Mouse (Mus musculus) midbrain, embryonic 15.5 days (tissue): Measurements from ENCODE around the gene Top2a. TPM values are rescaled to one million over a fixed set of nuclear protein-coding genes. Genes with fewer than 3 reads are reported as not detected.

ENCODE experiments used
- ATAC-seq: fragments of 200-750 bp; cut with Nextera tagmentation; replicated peaks from 2 replicates; pipeline ENCODE4 v1.8.0; 2017; ENCODE audit warnings: moderate TSS enrichment
- H3K27ac ChIP-seq: fragments of 300-500 bp; sonication (generic); 2 replicates; pipeline ENCODE4 v1.5.1; 2015; ENCODE audit warnings: mild to moderate bottlenecking, inconsistent platforms
- H3K27me3 ChIP-seq: fragments of 300-500 bp; sonication (generic); replicated peaks from 2 replicates; pipeline ENCODE4 v1.6.1; 2015; ENCODE audit warnings: inconsistent platforms
- H3K36me3 ChIP-seq: fragments of 300-500 bp; sonication (generic); replicated peaks from 2 replicates; pipeline ENCODE4 v1.6.1; 2015; ENCODE audit warnings: inconsistent platforms
- H3K4me1 ChIP-seq: fragments of 300-500 bp; sonication (generic); 2 replicates; pipeline ENCODE4 v1.6.1; 2015; ENCODE audit warnings: inconsistent platforms
- H3K4me2 ChIP-seq: fragments of 300-500 bp; sonication (generic); 2 replicates; pipeline ENCODE4 v1.6.1; 2015; ENCODE audit warnings: inconsistent platforms, mild to moderate bottlenecking, moderate library complexity
- H3K4me3 ChIP-seq: fragments of 300-500 bp; sonication (generic); 2 replicates; pipeline ENCODE4 v1.5.1; 2015; ENCODE audit warnings: mild to moderate bottlenecking, inconsistent platforms
- H3K9ac ChIP-seq: fragments of 300-500 bp; sonication (generic); 2 replicates; pipeline ENCODE4 v1.6.1; 2015; ENCODE audit warnings: mild to moderate bottlenecking, inconsistent platforms
- H3K9me3 ChIP-seq: fragments of 300-500 bp; sonication (generic); 2 replicates; pipeline ENCODE4 v1.6.1; 2016; ENCODE audit warnings: inconsistent platforms
- WGBS: fragments of 180-500 bp; shearing (Covaris S2); methylation state at CpG from one replicate; pipeline ENCODE4 v1.1.7; 2015; ENCODE audit warnings: mixed read lengths; 5-methylcytosine and 5-hydroxymethylcytosine counted together
- polyA plus RNA-seq: library from polyadenylated mRNA; unstranded; fragments of >200 nt; fragmentation: Nextera tagmentation; extraction: Ambion mirVana; gene quantifications from 2 replicates; pipeline ENCODE4 v1.2.1, GENCODE M21; 2015

Top2a gene
- polyA plus RNA-seq, 1 experiment from 2014 or later, result 31.8 TPM

DNA sequence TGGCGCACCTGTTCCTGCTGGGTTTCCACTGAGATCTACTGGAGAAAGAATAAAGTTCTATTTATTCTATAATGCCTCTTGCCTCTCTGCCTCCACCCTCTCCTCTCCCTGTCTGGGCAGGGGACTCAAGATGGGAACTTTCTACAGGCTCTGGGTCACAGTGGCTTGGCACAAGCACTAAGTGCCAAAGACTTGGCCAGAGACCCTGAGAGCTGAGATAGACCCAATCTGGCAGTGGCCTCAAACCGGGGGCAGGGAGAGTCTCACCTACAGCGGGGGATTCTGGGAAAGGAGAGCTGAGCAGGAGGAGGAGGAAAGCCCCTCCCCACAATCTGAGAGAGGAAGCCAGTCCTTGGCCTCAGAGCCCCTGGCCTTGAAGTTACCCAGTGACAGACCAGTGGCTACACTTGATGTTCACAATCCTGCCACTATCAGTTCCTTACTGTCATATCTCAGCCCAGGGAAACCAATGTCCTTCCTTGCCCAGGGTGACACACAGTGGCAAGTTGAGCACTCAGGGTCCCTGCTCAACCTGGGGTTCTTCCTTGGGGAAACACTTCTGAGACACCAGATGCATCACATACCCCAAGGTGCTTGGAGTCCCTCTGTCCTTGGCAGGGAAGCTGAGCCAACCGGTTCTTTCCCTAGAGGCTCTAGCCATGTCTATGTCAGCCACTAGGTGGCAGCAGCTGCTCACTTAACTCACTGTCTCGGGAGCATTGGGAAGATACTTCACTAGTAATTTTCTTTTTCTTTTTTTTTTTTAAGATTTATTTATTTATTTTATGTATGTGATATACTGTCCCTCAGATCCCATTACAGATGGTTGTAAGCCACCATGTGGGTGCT lies 48.9 kb downstream of the Top2a start:
- H3K4me3 ChIP-seq, result no peak overlapping the region
- WGBS, result 45% methylated on average over 5 of the region's 5 CpGs
- no peaks in the 10 kb centered on the region for H3K36me3 ChIP-seq
- ATAC-seq, result no peak
- H3K4me1 ChIP-seq, result peaks cover 16% of the 10 kb centered on the region
- H3K4me2 ChIP-seq, result no peak overlapping the region
- H3K9ac ChIP-seq, result no peak overlapping the region
- no peaks in the 10 kb centered on the region for H3K27me3 ChIP-seq
- H3K9me3 ChIP-seq, result no peaks in the 10 kb centered on the region
- H3K27ac ChIP-seq, result no peak overlapping the region

DNA sequence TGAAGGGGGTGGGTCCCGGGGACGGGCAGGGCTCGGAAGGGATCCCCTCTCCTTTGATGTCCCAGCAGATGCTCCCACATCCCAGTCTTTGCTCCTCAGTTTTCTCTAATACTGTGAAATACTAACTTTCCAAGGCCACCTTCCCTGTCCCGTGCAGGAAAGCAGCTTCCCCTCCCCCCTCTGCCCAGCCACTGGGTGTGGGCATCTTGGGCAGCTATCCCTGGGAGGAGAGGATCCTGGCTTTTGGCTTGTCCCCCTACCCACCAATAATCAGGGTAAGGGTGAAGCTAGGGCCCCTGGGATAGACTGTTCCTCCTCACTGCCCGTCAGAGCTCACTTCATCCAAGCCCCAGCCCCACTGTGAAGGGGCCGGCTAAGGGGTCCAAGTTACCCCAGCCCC lies 49.8 kb downstream of the Top2a start:
- WGBS, result 73% methylated on average over 6 of the region's 6 CpGs
- no peaks in the 10 kb centered on the region for H3K27me3 ChIP-seq
- no peak overlapping the region for H3K27ac ChIP-seq
- no peaks in the 10 kb centered on the region for H3K36me3 ChIP-seq
- no peak for ATAC-seq
- no peak overlapping the region for H3K4me3 ChIP-seq
- H3K9me3 ChIP-seq, result no peaks in the 10 kb centered on the region
- peaks cover 25% of the 10 kb centered on the region for H3K4me1 ChIP-seq
- H3K4me2 ChIP-seq, result no peak overlapping the region
- no peak overlapping the region for H3K9ac ChIP-seq

DNA sequence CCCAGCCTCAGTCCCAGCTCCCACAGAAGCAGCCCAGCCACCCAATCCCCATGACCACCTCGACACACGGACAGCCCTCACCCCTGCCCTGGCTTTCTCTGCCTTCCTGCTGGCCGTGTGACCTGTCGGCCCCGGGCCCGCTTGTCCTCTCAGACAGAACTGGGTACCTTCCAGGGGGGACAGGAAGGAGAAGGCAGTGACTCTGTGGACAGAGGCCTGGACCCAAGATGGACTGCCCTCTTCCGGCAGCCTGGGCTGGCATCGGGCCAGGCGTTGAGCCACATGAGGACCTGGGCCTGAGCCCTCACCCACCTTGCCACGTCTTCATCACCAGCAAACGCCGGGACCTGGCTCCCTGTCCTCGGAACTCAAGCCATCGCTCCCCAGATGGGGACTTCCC lies 50.4 kb downstream of the Top2a start:
- H3K36me3 ChIP-seq, result no peaks in the 10 kb centered on the region
- no peak overlapping the region for H3K9ac ChIP-seq
- no peak overlapping the region for H3K4me2 ChIP-seq
- H3K27me3 ChIP-seq, result no peaks in the 10 kb centered on the region
- no peaks in the 10 kb centered on the region for H3K9me3 ChIP-seq
- peaks cover 31% of the 10 kb centered on the region for H3K4me1 ChIP-seq
- H3K4me3 ChIP-seq, result no peak overlapping the region
- H3K27ac ChIP-seq, result no peak overlapping the region
- ATAC-seq, result no peak
- 88% methylated on average over 14 of the region's 14 CpGs for WGBS

DNA sequence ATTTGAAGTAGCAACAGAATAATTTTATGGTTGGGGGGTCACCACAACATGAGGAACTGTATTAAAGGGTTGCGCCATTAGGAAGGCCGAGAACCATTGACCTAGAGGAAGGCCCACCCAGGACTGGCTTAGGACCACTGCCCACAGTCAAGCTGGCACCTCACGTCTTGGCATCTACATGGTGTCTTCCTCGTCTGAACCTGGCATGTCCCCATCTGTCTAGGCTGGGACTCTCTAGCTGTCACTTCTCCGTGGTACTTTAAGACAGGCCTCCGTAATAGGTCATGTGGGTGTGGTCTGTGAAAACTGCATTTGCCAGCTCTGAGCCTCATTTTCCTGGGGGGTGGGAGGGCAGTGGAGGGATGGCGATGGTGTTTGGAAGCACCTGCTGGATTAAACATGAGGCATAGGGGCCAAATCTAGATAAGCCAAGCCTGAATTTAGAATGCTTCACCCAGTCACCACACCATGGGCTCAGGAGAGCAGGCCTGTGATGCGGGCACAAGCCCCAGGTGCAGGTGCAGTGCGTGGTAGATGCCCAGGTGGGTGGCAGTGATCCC lies 51.1 kb downstream of the Top2a start:
- H3K27ac ChIP-seq, result no peak overlapping the region
- no peaks in the 10 kb centered on the region for H3K27me3 ChIP-seq
- H3K9ac ChIP-seq, result no peak overlapping the region
- ATAC-seq, result no peak
- H3K4me1 ChIP-seq, result peaks cover 38% of the 10 kb centered on the region
- no peak overlapping the region for H3K4me2 ChIP-seq
- no peaks in the 10 kb centered on the region for H3K9me3 ChIP-seq
- 90% methylated on average over 9 of the region's 9 CpGs for WGBS
- H3K36me3 ChIP-seq, result no peaks in the 10 kb centered on the region
- no peak overlapping the region for H3K4me3 ChIP-seq

DNA sequence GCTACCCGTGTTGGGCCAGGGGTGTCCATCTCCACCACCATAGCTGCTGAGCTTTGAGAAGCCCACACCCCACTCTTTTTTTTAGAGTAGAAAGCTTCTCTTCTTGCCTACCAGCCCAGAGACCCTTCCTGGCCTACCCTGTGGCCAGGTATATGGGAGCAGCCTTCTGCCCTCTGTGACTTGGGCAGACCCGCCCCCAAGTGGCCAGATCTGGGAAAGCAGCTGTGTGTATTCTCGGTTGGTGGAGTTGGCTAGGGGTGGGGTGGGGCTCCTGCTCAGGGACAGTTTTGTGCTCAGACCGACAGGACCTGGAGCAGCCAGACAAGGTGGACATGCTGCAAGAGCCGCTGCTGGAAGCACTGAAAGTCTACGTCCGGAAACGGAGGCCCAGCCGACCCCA lies 51.8 kb downstream of the Top2a start:
- 55% methylated on average over 9 of the region's 9 CpGs for WGBS
- Histone ChIP-seq H3K4me1 (peaks cover 45% of the 10 kb centered on the region), H3K4me2 (no peak overlapping the region), H3K4me3 (no peak overlapping the region), H3K27me3 (no peaks in the 10 kb centered on the region), H3K9me3 (no peaks in the 10 kb centered on the region), H3K36me3 (no peaks in the 10 kb centered on the region), H3K9ac (no peak overlapping the region), H3K27ac (no peak overlapping the region)
- no peak for ATAC-seq

DNA sequence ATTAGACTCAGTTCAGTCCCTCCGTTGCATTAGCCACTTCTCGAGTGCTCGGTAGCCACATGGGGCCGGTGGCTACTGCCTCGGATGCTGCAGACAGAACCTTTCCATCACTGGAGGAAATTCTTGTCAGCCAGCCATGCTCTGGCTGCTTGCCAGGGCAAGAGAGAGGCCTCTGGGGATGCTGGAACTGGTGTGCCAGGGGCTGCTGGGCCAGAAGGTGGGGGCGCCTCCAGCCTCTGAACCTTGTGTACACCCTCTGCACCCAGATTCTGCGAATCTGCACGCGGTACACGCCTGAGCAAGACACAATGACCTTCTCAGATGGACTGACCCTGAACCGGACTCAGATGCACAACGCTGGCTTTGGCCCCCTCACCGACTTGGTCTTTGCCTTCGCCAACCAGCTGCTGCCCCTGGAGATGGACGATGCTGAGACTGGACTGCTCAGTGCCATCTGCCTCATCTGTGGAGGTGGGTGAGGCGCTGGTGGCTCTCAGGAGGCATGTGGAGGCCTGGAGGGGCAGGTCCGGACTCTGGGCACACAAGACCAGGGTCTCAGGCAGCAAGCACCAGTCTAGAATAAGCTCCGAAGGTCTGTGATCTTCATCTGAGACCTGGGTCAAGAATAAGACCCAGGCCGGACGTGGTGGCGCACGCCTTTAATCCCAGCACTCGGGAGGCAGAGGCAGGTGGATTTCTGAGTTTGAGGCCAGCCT lies 52.5 kb downstream of the Top2a start:
- Histone ChIP-seq H3K27ac (peak overlapping the region; percentile 73; the same call in 1 of the 2 replicates), H3K36me3 (no peaks in the 10 kb centered on the region), H3K4me1 (peaks cover 52% of the 10 kb centered on the region), H3K9ac (no peak overlapping the region), H3K9me3 (no peaks in the 10 kb centered on the region), H3K4me2 (no peak overlapping the region), H3K27me3 (no peaks in the 10 kb centered on the region), H3K4me3 (no peak overlapping the region)
- 58% methylated on average over 23 of the region's 23 CpGs for whole genome bisulfite sequencing
- ATAC-seq, result no peak

DNA sequence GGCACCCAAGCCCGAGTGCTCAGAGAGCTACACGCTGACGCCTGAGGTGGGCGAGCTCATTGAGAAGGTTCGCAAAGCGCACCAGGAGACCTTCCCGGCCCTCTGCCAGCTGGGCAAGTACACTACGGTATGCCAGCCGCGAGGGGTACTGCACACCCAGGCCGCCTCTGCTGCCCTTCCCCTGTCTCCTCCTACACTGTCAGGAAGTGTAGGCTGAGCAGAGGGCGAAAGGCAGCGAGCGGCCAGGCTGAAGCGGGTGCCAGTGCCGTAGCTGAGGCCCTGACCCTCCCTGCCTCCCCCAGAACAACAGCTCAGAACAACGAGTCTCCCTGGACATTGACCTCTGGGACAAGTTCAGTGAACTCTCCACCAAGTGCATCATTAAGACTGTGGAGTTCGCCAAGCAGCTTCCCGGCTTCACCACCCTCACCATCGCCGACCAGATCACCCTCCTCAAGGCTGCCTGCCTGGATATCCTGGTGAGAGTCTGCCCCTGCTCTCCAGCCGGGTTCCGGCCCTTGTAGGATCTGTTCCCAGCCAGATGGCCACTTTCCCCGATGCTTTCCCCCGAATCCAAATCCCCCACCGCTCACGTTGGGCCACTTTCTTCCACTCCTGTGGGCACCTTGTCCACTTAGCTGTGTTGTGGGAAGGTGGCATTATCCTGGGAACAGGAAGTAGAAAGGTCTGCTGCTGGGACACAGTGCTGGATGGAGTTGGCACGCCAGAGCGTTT lies 53.6 kb downstream of the Top2a start:
- H3K9ac ChIP-seq, result no peak overlapping the region
- H3K9me3 ChIP-seq, result no peaks in the 10 kb centered on the region
- 61% methylated on average over 29 of the region's 29 CpGs for WGBS
- H3K27me3 ChIP-seq, result no peaks in the 10 kb centered on the region
- no peak for ATAC-seq
- no peak overlapping the region for H3K4me2 ChIP-seq
- H3K4me1 ChIP-seq, result peaks cover 63% of the 10 kb centered on the region
- H3K36me3 ChIP-seq, result no peaks in the 10 kb centered on the region
- H3K4me3 ChIP-seq, result no peak overlapping the region
- peak overlapping the region; percentile 73 for H3K27ac ChIP-seq

DNA sequence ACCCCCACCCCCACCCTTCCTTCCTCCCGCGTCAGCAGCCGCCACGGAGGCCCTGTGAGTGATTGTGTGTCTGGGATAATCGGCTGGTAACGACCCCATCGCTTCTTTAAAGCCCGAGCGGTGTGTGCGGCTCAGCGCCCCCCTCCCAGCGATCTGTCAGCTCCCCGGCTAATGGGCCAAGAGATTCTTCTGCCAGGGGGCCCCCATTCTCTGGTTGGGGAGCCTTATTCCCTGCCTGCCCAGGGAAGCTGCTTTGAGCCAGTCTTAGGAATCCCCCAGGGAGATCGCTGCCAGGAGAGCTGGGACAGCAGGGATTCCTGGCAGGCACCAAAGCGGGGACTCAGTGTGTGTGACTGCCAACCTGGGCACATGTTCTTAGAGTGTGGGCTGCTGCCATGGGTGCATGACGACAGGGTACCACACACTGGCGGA lies 54.5 kb downstream of the Top2a start:
- Histone ChIP-seq H3K27ac (peak overlapping the region; percentile 73), H3K9me3 (no peaks in the 10 kb centered on the region), H3K36me3 (no peaks in the 10 kb centered on the region), H3K4me3 (no peak overlapping the region), H3K4me1 (peaks cover 72% of the 10 kb centered on the region), H3K9ac (0 out of 2 replicates have a peak overlapping the region, but pooled peaks have one; percentile 13), H3K4me2 (peak overlapping the region; percentile 37), H3K27me3 (no peaks in the 10 kb centered on the region)
- peak; percentile 43 for ATAC-seq
- WGBS, result 12% methylated on average over 15 of the region's 17 CpGs

DNA sequence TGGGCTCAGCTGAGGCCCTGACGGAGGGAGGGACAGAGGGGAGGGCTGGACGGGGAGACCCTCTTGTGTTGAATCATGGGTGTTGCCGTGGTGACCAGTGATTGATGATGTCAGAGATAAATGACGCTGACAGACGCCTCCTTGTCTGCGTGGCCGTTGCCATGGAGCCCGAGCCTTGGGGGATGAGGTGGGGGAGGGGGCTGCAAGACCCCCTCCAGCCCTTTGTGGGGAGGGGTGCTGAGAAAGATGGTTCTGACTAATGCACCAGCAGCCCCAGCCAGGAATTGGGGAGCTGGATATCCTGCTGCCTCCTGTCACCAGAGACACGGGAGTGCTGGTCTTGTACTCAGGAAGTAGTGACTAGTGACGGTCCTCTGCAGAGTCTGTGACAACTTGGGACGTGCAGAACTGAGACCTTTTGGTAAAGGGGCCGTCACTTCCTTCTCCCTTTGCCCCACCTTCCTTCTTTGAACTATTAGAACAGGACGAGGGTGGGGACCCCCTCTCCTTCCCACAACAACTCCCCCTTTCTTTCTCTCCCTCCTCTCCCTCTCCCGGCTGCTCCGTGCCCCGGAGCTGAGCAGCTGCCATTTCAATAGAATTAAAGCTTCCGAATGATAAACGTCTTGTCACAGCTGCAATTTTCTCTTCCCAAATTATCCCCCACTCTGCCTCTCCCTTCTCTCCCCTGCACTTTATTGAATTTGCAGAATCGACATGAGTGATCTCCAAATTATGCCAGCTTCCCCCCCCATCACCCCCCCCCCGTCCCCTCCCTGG lies 55.1 kb downstream of the Top2a start:
- WGBS, result 3% methylated on average over 20 of the region's 20 CpGs
- no peaks in the 10 kb centered on the region for H3K36me3 ChIP-seq

DNA sequence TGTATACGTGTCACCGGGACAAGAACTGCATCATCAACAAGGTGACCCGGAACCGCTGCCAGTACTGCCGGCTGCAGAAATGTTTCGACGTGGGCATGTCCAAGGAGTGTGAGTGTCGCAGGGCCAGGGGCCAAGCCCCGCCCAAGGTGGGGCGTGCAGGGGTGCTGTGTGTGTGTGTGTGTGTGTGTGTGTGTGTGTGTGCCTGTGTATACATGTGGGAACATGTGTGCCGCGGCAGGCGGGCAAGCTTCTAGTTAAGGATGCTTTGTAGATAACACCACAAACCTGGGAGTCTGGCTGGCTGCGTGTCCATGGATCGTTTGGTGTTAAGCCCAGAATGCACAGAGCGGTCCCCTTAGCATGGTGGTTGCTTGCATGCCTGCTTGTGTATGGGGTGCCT lies 55.9 kb downstream of the Top2a start:
- Histone ChIP-seq H3K4me3 (no peak overlapping the region), H3K4me1 (peaks cover 86% of the 10 kb centered on the region), H3K27me3 (no peaks in the 10 kb centered on the region; the same call in 1 of the 2 replicates), H3K4me2 (peak overlapping the region; percentile 37; the same call in 1 of the 2 replicates), H3K27ac (peak overlapping the region; percentile 73), H3K9me3 (no peaks in the 10 kb centered on the region), H3K36me3 (no peaks in the 10 kb centered on the region), H3K9ac (peak overlapping the region; percentile 13; the same call in 1 of the 2 replicates)
- ATAC-seq, result no peak
- WGBS, result 65% methylated on average over 16 of the region's 16 CpGs

More for the DNA sequence above, 55.1 kb downstream of the Top2a start:
- peak overlapping the region; percentile 73 for H3K27ac ChIP-seq
- H3K9ac ChIP-seq, result peak overlapping the region; percentile 13; the same call in 1 of the 2 replicates
- no peaks in the 10 kb centered on the region for H3K27me3 ChIP-seq
- H3K4me2 ChIP-seq, result peak overlapping the region; percentile 37
- peaks cover 78% of the 10 kb centered on the region for H3K4me1 ChIP-seq
- no peak overlapping the region for H3K4me3 ChIP-seq
- peak; percentile 9 for ATAC-seq
- H3K9me3 ChIP-seq, result no peaks in the 10 kb centered on the region

DNA sequence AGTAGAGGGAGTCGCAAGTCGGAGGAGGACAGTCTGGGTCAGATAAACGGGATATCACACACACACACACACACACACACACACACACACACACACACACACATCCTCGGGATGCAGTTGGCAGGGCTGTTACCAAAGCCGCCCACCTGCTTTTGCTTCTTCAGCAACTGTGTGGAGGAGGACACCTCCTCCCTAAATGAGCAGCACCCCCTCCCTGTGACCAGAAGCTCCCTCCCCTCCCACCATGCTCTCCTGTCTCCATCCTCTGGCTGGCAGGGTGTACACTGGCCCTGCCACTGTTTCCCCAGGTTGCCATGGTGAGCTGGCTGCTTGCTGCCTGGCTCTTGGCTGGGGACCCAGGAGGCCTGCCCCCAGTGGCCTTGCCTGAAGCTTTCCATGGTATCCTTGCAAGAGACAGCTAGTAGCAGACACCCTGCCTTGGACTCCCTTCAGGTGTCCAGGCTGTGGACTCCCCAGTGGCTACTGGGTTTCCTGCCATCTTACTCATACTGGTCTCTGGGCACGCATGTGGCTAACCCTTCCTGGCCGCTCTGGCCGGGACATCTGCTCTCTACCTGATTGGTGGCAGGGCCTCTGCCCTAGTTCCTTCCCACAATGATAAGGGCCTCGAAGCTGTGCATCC lies 57.4 kb downstream of the Top2a start:
- peak overlapping the region; percentile 19; the same call in 1 of the 2 replicates for H3K9ac ChIP-seq
- peaks cover 12% of the 10 kb centered on the region for H3K27me3 ChIP-seq
- peak overlapping the region; percentile 9; the same call in 1 of the 2 replicates for H3K27ac ChIP-seq
- H3K4me2 ChIP-seq, result no peak overlapping the region
- H3K4me3 ChIP-seq, result no peak overlapping the region
- H3K4me1 ChIP-seq, result peaks cover 100% of the 10 kb centered on the region
- 28% methylated on average over 9 of the region's 9 CpGs for WGBS
- H3K9me3 ChIP-seq, result no peaks in the 10 kb centered on the region
- ATAC-seq, result no peak; the same call in 1 of the 2 replicates
- no peaks in the 10 kb centered on the region for H3K36me3 ChIP-seq
